Mouse (Mus musculus) retina, embryonic 14.5 days (tissue): ENCODE measurements around the gene Pon2.
"Not testable (repeated sequence)": the region's sequence is repeated elsewhere in the genome, so short reads cannot be mapped to it uniquely, and the experiment has no call there.

ENCODE experiments used
- DNase-seq: peaks from one replicate; pipeline ENCODE4 v3.0.0-alpha.2; 2015; ENCODE audit warnings: low spot score

Gene Pon2

DNA sequence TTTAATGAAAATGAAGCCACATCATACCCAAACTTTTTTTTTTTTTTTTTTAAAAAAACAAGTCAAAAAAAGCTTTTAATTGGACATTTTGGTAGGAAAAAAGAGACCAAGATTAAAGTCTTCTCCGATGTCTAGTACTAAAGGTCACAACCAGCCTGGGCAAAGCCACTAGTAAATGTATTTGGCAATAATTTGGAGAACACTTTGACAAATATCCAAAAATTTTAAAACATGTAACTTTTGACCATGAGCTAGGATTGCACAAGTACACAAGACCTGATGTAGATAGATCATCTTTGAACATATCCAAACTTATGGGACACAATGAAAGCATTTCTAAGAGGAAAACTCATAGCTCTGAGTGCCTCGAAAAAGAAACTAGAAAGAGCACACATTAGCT is 74.7 kb downstream of the Pon2 start:
- DNase-seq, result not testable (repeated sequence)

DNA sequence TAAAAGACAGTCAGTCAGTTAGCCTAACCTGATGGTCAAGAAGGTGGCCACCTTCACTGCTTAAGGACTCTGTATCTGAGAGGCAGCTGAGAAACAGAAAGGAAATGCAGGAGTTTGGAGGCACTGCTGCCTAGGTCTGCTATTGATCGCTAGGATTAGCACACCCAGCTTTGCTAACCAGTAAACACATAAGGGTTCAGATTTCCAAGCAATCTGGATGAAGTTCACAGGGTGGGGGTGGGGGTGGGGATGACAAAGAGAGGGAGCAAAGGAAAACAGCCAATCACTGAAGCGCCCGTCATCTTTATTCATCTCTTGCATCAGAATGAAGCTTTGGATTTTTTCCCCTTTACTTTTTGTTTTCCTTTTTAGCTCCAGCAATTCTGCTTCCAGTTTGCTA is 76.2 kb downstream of the Pon2 start:
- DNase-seq, result no peak

DNA sequence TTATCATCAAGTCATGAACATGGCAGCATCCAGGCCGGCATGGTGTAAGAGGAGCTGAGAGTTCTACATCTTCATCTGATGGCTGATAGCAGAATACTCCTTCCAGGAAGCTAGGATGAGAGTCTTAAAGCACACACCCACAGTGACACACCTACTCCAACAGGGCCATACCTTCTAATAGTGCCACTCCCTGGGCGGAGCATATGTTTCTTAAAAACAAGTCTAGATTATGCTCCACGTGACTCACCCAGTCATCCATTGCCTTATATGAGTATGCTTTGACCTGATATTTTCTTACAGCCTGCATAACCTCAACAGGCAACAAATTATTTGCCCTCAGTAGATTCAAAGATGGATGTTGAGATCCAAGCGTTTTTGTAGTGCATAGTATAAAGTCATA is 80.1 kb downstream of the Pon2 start:
- no peak for DNase-seq
